Mouse (Mus musculus) G1E (cell line): ENCODE measurements around the gene Mapt.

Experiments used
- CTCF ChIP-seq: IDR thresholded peaks from 2 replicates; pipeline ENCODE4 v1.5.1; 2012; ENCODE audit warnings: low read depth, low read length, inconsistent platforms, mixed read lengths
- GATA1 ChIP-seq: IDR thresholded peaks from 2 replicates; pipeline ENCODE4 v1.6.1; 2012; ENCODE audit warnings: borderline replicate concordance, low read length, inconsistent platforms, mixed read lengths

GRCm38 (mm10) chr11:104230066-104230778 is 968 bp upstream of the Mapt start:
- no peak for TF ChIP-seq CTCF
- no peak for TF ChIP-seq GATA1
